8 mouse cellular contexts compared by ENCODE assay signal in genomic region chr2:164047197-164047690, GRCm38 (mm10). TPM values are rescaled to one million over a fixed set of nuclear protein-coding genes. Genes with fewer than 3 reads are reported as not detected.
DNase-seq lines count a peak whose midpoint lies in the region; ATAC-seq and TF ChIP-seq lines count a peak whose summit lies in the region.

No protein-coding gene starts in this region.

- DNase-seq in heart, embryonic 10.5 days (ENCODE audit: low spot score), result peak; percentile 87
- DNase-seq in heart, postnatal 10 days, result no peak
- peak; percentile 15 to 16 for DNase-seq in heart, postnatal 36 days
- DNase-seq in limb, embryonic 10.5 days (ENCODE audit: low spot score), result peak; percentile 61
- peak; percentile 28 for DNase-seq in midbrain, embryonic 10.5 days (ENCODE audit: low spot score)
- DNase-seq in thymus, adult 2 months, result peak; percentile 47
- DNase-seq in left cerebral cortex, postnatal 36 days (ENCODE audit: low spot score in 2 of 2), result no peak

- intact Hi-C loops in heart, postnatal 10 days (cut with DNase I), result no loop called here
- intact Hi-C loops in heart, postnatal 36 days (cut with DNase I), result no loop called here
- intact Hi-C loops in left cerebral cortex, postnatal 36 days (cut with DNase I), result no loop called here

- peaks cover 13% of the 10 kb centered on the region for H3K36me3 ChIP-seq in heart, embryonic 10.5 days
- H3K36me3 ChIP-seq in limb, embryonic 10.5 days, result peaks cover 23% of the 10 kb centered on the region
- H3K36me3 ChIP-seq in midbrain, embryonic 10.5 days, result peaks cover 18% of the 10 kb centered on the region
- peaks cover 8% of the 10 kb centered on the region; the same call in 1 of the 2 replicates for H3K36me3 ChIP-seq in thymus, adult 2 months (ENCODE audit: control insufficient read depth, insufficient read depth, low read length)

- no peak for TF ChIP-seq POLR2A in thymus, adult 2 months (IDR thresholded peaks at IDR 0.05; ENCODE audit: control insufficient read depth, extremely low read depth, insufficient read depth, low read length, poor library complexity)

- H3K27me3 ChIP-seq in heart, embryonic 10.5 days (ENCODE audit: insufficient read depth, poor library complexity, severe bottlenecking), result peaks cover 21% of the 10 kb centered on the region; the same call in 1 of the 2 replicates
- H3K27me3 ChIP-seq in limb, embryonic 10.5 days (ENCODE audit: low read depth, poor library complexity, severe bottlenecking), result no peaks in the 10 kb centered on the region
- no peaks in the 10 kb centered on the region for H3K27me3 ChIP-seq in midbrain, embryonic 10.5 days (ENCODE audit: low read depth, poor library complexity, severe bottlenecking)
- no peaks in the 10 kb centered on the region for H3K27me3 ChIP-seq in thymus, adult 2 months (ENCODE audit: control insufficient read depth, insufficient read depth, low read length)

- peak; percentile 63 for ATAC-seq in common myeloid progenitor, adult 5-6 weeks (replicated peaks; ENCODE audit: low read depth, poor library complexity, severe bottlenecking)

- H3K27ac ChIP-seq in heart, embryonic 10.5 days, result no peak overlapping the region
- H3K27ac ChIP-seq in limb, embryonic 10.5 days, result peak overlapping the region; percentile 64; the same call in 1 of the 2 replicates
- no peak overlapping the region; the same call in 1 of the 2 replicates for H3K27ac ChIP-seq in midbrain, embryonic 10.5 days (replicated peaks)
- H3K27ac ChIP-seq in thymus, adult 2 months (ENCODE audit: control insufficient read depth, insufficient read depth, low read length), result no peak overlapping the region

- 2% methylated on average over 16 of the region's 16 CpGs for WGBS in heart, embryonic 10.5 days
- WGBS in limb, embryonic 10.5 days, result 3% methylated on average over 16 of the region's 16 CpGs
- WGBS in midbrain, embryonic 10.5 days, result 5% methylated on average over 11 of the region's 16 CpGs
- 1% methylated on average over 16 of the region's 16 CpGs for WGBS in thymus, adult 2 months

- no peak for TF ChIP-seq CTCF in thymus, adult 2 months (IDR thresholded peaks at IDR 0.05; ENCODE audit: borderline replicate concordance, control insufficient read depth, extremely low read depth, insufficient read depth, low read length, poor library complexity)

- peak overlapping the region; percentile 45 for H3K4me3 ChIP-seq in heart, embryonic 10.5 days
- H3K4me3 ChIP-seq in limb, embryonic 10.5 days, result peak overlapping the region; percentile 47
- H3K4me3 ChIP-seq in midbrain, embryonic 10.5 days, result peak overlapping the region; percentile 44
- peak overlapping the region; percentile 33 for H3K4me3 ChIP-seq in thymus, adult 2 months (ENCODE audit: control insufficient read depth, insufficient read depth, low read length)

- H3K9me3 ChIP-seq in heart, embryonic 10.5 days, result no peaks in the 10 kb centered on the region
- H3K9me3 ChIP-seq in limb, embryonic 10.5 days (replicated peaks), result no peaks in the 10 kb centered on the region
- H3K9me3 ChIP-seq in midbrain, embryonic 10.5 days (replicated peaks), result no peaks in the 10 kb centered on the region

- no peaks in the 10 kb centered on the region for H3K4me1 ChIP-seq in heart, embryonic 10.5 days
- H3K4me1 ChIP-seq in limb, embryonic 10.5 days, result peaks cover 5% of the 10 kb centered on the region
- peaks cover 11% of the 10 kb centered on the region; the same call in 1 of the 2 replicates for H3K4me1 ChIP-seq in midbrain, embryonic 10.5 days
- peaks cover 6% of the 10 kb centered on the region for H3K4me1 ChIP-seq in thymus, adult 2 months (replicated peaks; ENCODE audit: control insufficient read depth, insufficient read depth, low read length)

RNA-seq across cellular contexts. Expression of gene Pabpc1l, which starts 22.0 kb away (rescaled TPM):
- polyA plus RNA-seq in heart, embryonic 10.5 days (2016; fragmentation: Nextera tagmentation; extraction: Ambion mirVana), result 0.63 and 1.1 TPM in 2 replicates
- under 1 TPM; 0.77 to 0.91 TPM for total RNA-seq in heart, postnatal 10 days (2021)
- 0.37 TPM in 1 of 2 replicates, not detected in the other for total RNA-seq in common myeloid progenitor, adult 5-6 weeks (2017)
- total RNA-seq in heart, postnatal 36 days (2021), result under 1 TPM in 1 of 2 experiments, not detected in 1; 0.89 TPM
- 0.76 and 1.3 TPM in 2 replicates for polyA plus RNA-seq in limb, embryonic 10.5 days (2016; fragmentation: Nextera tagmentation; extraction: Ambion mirVana)
- 0.87 and 1.4 TPM in 2 replicates for polyA plus RNA-seq in midbrain, embryonic 10.5 days (2016; fragmentation: Nextera tagmentation; extraction: Ambion mirVana)
- 0.51 and 0.97 TPM in 2 replicates for polyA plus RNA-seq in thymus, adult 2 months (2012; rRNA removed)
- 1 to 10 TPM in 1 of 2 experiments, under 1 TPM in 1; 0.44 to 2.0 TPM for total RNA-seq in left cerebral cortex, postnatal 36 days (2021)

RNA-seq across cellular contexts. Expression of gene Stk4, which starts 22.9 kb away (rescaled TPM):
- polyA plus RNA-seq in heart, embryonic 10.5 days (2016; fragmentation: Nextera tagmentation; extraction: Ambion mirVana), result 20.5 and 23.6 TPM in 2 replicates
- 10 to 100 TPM; 20.9 to 21.4 TPM for total RNA-seq in heart, postnatal 10 days (2021)
- total RNA-seq in common myeloid progenitor, adult 5-6 weeks (2017), result 132 and 208 TPM in 2 replicates
- 10 to 100 TPM; 17.0 to 20.4 TPM for total RNA-seq in heart, postnatal 36 days (2021)
- 30.4 and 32.8 TPM in 2 replicates for polyA plus RNA-seq in limb, embryonic 10.5 days (2016; fragmentation: Nextera tagmentation; extraction: Ambion mirVana)
- 33.9 and 34.7 TPM in 2 replicates for polyA plus RNA-seq in midbrain, embryonic 10.5 days (2016; fragmentation: Nextera tagmentation; extraction: Ambion mirVana)
- polyA plus RNA-seq in thymus, adult 2 months (2012; rRNA removed), result 85.1 and 90.1 TPM in 2 replicates
- total RNA-seq in left cerebral cortex, postnatal 36 days (2021), result 10 to 100 TPM; 31.1 to 39.7 TPM

RNA-seq across cellular contexts. Expression of gene Tomm34, which starts 23.7 kb away (rescaled TPM):
- polyA plus RNA-seq in heart, embryonic 10.5 days (2016; fragmentation: Nextera tagmentation; extraction: Ambion mirVana), result 58.7 and 65.0 TPM in 2 replicates
- 10 to 100 TPM; 22.8 to 25.9 TPM for total RNA-seq in heart, postnatal 10 days (2021)
- total RNA-seq in common myeloid progenitor, adult 5-6 weeks (2017), result 35.7 and 40.4 TPM in 2 replicates
- 10 to 100 TPM; 17.6 to 21.0 TPM for total RNA-seq in heart, postnatal 36 days (2021)
- polyA plus RNA-seq in limb, embryonic 10.5 days (2016; fragmentation: Nextera tagmentation; extraction: Ambion mirVana), result 60.3 and 66.4 TPM in 2 replicates
- polyA plus RNA-seq in midbrain, embryonic 10.5 days (2016; fragmentation: Nextera tagmentation; extraction: Ambion mirVana), result 58.7 and 60.0 TPM in 2 replicates
- 83.7 and 93.8 TPM in 2 replicates for polyA plus RNA-seq in thymus, adult 2 months (2012; rRNA removed)
- total RNA-seq in left cerebral cortex, postnatal 36 days (2021), result 10 to 100 TPM; 72.6 to 72.8 TPM

RNA-seq across cellular contexts. Expression of gene Ywhab, which starts 52.5 kb away (rescaled TPM):
- polyA plus RNA-seq in heart, embryonic 10.5 days (2016; fragmentation: Nextera tagmentation; extraction: Ambion mirVana), result 274 and 296 TPM in 2 replicates
- total RNA-seq in heart, postnatal 10 days (2021), result 100 to 1,000 TPM; 138 to 139 TPM
- total RNA-seq in common myeloid progenitor, adult 5-6 weeks (2017), result 79.0 and 109 TPM in 2 replicates
- 10 to 100 TPM; 76.0 to 76.3 TPM for total RNA-seq in heart, postnatal 36 days (2021)
- 307 and 327 TPM in 2 replicates for polyA plus RNA-seq in limb, embryonic 10.5 days (2016; fragmentation: Nextera tagmentation; extraction: Ambion mirVana)
- 322 and 331 TPM in 2 replicates for polyA plus RNA-seq in midbrain, embryonic 10.5 days (2016; fragmentation: Nextera tagmentation; extraction: Ambion mirVana)
- 39.1 and 42.5 TPM in 2 replicates for polyA plus RNA-seq in thymus, adult 2 months (2012; rRNA removed)
- total RNA-seq in left cerebral cortex, postnatal 36 days (2021), result 100 to 1,000 TPM; 422 to 471 TPM

Comparison
In these comparisons a context has a peak if more than half of its experiments do, and no peak if none do; other contexts are left out.
1. DNase-seq: peak in heart, embryonic 10.5 days (single experiment), heart, postnatal 36 days (2 of 2), limb, embryonic 10.5 days (single experiment), midbrain, embryonic 10.5 days (single experiment) and thymus, adult 2 months (single experiment); none in heart, postnatal 10 days (0 of 2) and left cerebral cortex, postnatal 36 days (0 of 2).
2. Peak in every context shown above with its lines, with median percentiles within 50 percentile points of each other: H3K4me3 ChIP-seq.